Mouse (Mus musculus): ENCODE data around the gene Bmx.

DNA sequence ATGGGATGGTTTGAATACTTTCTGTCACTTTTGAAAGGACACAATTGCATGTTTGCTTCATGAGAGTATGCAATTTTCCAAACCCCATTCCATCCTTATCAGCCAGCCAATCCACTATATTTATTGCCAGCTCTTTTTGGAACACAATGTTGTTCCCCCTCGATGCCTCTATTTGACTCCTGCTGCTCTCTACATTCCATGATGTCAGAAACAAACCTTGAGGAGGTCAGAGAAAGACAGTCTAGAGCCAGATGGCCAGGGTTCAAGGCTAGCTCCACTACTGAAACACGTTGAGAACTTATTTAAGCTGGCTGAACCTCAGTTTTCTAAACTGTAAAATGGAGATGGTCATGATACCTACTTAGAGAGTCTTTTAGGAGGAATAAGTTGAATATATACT, 48.3 kb upstream of the Bmx start:
- TF ChIP-seq POLR2A (IDR thresholded peaks at IDR 0.05; ENCODE audit: extremely low read depth, insufficient read depth, low read length) (no peak), CTCF (IDR thresholded peaks at IDR 0.05; ENCODE audit: extremely low read depth, insufficient read depth, low read length) (no peak)
